Mouse (Mus musculus) brain, embryonic 14.5 days (tissue): Measurements from ENCODE around the gene Lonp2. TPM values are rescaled to one million over a fixed set of nuclear protein-coding genes. Genes with fewer than 3 reads are reported as not detected.
A peak's percentile ranks its signal among the peaks of the same experiment; 100 is the strongest.

Experiments used
- DNase-seq: peaks from one replicate; pipeline ENCODE4 v3.0.0-alpha.2; 2011; ENCODE audit warnings: low read depth
- CTCF ChIP-seq: fragments of 200-500 bp; IDR thresholded peaks from 2 replicates; pipeline ENCODE4 v1.5.1; 2012; ENCODE audit warnings: inconsistent platforms, mild to moderate bottlenecking, moderate library complexity, borderline replicate concordance; ENCODE audit not compliant: insufficient read depth, insufficient read length; ENCODE audit errors: extremely low read depth
- POLR2A ChIP-seq: fragments of 200-500 bp; IDR thresholded peaks from 2 replicates; pipeline ENCODE4 v1.6.1; 2012; ENCODE audit warnings: mild to moderate bottlenecking, inconsistent platforms, borderline replicate concordance; ENCODE audit not compliant: poor library complexity, insufficient read depth, insufficient read length, severe bottlenecking; ENCODE audit errors: extremely low read depth
- polyA plus RNA-seq: library from polyadenylated mRNA; depleted of rRNA; stranded (reverse); fragments of >200 nt; gene quantifications from 2 replicates; pipeline ENCODE4 v1.2.3, GENCODE M21; 2012

Lonp2 gene
- polyA plus RNA-seq, 1 experiment, result 53.5 TPM

- no peak for TF ChIP-seq CTCF
- no peak for TF ChIP-seq POLR2A
- no peak for DNase-seq
Observed at GRCm38 (mm10) chr8:86720756-86721459, 97.1 kb downstream of the Lonp2 start.

DNA sequence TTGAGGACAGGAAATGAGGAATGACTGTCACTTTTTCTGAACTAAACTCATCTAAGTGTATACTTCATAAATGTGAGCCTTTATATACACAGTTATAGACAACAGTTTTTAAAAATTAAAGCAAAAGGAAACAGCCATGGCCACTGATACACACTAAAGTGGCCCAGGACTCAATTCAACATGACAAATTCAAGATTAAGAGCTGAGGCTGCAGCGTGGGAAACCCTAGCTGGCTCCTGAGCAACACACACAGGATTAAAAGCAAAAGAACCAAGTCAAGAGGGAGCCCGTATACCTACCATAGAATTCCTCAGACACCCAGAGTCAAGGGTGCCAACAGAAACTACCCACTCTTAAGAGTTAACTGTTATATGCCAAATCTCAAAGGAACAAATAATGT, 97.6 kb downstream of the Lonp2 start:
- TF ChIP-seq CTCF (no peak), POLR2A (no peak)
- DNase-seq, result no peak

DNA sequence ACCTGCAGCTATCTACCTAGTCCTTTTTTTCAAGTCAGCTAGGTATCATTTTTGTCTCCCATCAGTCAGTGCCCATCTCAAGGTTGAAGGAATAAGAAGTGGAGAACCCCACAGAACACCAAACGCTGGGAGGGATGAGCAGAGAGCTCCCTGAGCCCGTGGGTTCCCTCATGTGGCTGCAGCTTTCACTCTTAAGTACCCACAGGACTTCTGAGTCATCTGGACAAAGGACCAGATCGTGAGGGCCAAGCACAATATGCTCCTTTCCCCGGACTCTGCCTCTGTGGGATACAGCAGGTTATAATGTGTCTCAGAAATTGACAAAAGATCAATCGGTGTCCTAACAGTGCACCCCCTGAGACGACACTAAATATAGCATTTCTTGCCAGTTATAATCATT, 103.1 kb downstream of the Lonp2 start:
- TF ChIP-seq POLR2A (no peak), CTCF (no peak)
- no peak for DNase-seq

DNA sequence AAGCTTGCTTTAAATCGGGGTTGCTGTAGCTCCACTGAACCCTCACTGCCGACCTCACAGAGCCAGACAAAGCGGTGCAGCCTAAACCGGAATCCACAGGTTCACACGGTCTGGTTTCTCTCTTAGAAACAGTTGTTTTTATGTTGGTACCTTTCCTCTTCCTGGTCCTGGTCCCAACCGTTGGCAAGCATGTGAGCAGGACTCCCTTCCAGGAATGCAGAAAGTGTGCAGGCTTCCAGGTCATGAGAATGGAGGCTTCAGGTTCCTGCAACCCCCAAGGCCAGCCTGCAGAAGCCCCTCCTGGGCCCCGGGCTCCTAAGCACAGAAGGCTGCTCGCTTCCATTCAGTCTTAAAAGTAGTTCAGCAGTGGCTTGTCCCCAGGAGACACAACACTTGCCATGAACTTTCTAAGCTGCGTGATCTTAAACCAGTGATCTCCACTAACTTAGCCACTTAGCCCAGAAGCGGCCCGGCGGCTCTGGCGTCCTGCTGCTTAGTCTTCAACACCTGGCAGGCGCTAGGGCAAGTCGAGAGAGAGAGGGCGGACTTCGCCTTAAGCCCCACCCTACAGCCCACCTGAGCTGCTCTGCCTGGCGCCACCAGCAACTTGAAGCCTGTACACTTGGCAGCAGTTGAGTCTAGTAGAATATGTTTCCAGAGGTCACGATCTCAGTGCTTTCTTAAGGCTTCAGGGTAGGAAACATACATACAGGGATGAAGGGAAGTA, 104.5 kb downstream of the Lonp2 start:
- no peak for DNase-seq
- no peak for TF ChIP-seq CTCF
- no peak for TF ChIP-seq POLR2A

DNA sequence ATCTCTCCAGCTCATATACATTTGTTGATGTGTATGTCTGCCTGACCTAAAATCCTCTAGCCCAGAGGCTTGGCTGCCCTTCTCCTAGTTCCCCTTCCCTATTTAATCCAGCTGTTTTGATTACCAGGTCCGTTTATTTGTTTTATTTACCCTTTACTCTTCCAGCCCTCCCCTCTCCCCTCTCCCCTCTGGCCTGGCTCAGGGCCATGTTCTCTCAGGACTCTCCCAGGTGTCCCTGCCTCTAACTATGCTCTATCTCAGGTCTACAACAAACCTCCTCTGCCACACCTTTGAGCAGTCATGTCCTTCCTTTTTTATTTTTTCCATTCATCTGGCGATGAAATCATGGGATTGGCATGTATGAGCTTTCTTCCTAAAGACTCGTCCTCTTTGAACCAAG, 106.5 kb downstream of the Lonp2 start:
- no peak for TF ChIP-seq CTCF
- no peak for TF ChIP-seq POLR2A
- no peak for DNase-seq

DNA sequence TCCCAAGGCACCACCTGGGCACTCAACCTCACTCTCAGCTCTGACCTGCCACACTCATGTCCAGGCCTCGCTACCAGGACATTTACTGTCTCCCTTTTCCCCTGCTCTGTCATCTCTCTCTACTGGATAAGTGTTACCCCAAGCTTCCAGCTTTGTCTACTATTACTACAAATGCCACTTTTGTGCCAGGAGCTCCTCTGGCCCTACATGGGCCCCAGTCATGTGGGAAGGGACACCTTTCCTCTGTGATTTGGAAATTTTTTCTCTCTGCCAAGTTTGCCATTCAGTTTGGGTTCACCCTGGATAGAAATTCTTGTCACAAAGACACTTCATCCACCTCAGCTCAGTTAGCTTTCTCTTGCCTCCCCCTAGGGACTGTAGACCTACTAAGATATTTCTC, 107.0 kb downstream of the Lonp2 start:
- no peak for DNase-seq
- TF ChIP-seq POLR2A, result no peak

DNA sequence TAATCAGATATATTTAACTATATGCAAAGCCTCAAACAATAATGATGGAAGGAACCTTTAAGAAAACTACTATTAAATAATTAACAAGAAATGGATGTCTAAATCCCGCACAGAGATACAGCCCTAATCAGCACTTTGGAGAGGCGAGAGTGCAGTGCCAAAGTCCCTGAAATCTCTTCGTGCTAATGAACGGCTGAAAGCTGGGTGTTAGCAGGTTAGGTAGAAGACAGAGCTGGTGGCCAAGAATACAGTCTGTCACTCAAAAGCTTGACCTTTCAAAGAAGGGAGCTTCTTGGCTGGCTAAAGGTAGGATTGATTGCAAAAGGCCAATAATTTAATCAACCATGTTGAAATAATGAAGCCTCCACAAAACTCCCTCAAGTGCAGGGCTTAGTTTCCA, 110.3 kb downstream of the Lonp2 start:
- no peak for TF ChIP-seq CTCF
- TF ChIP-seq POLR2A, result no peak
- DNase-seq, result peak; percentile 47

DNA sequence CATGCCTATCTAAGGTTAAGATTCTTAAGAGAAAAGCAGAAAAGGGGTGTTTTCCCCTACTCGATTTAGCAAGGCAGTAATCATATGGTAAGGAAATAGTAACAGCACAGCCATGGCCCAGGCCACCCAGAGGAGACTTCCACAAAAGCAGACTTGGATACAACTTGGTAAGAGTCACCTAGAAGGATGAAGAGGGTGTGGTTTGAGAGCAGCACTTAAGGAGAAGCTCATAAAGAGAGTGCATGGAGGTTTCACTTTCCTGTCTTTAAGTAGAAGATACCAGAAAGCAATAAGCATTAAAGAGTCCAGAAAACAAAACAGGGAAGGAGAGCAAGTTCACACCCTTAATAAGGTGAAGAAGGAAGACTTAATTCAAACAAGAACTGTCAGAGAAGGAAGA, 111.1 kb downstream of the Lonp2 start:
- TF ChIP-seq POLR2A (no peak), CTCF (no peak)
- no peak for DNase-seq

GRCm38 (mm10) chr8:86735446-86736111, 111.7 kb downstream of the Lonp2 start:
- no peak for DNase-seq
- TF ChIP-seq POLR2A (no peak), CTCF (no peak)

DNA sequence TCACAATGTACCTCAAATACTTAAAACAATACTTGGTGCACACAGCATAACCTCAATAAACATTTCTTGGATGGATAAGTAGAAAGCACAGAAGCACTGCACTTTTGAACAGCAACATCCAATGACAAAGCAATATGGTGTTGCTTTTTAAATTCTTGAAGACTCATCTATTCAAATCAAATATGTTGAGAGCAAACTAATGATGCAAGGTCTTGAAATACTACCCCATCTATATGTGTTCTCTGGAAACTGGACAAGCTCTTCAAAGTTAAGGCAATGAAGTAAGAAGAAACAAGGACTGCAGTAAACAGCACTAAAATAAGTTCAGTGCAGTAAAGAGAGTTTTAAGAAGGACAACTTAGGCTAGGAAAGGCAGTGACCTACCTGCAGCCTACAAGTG, 117.1 kb downstream of the Lonp2 start:
- TF ChIP-seq CTCF (no peak), POLR2A (no peak)
- DNase-seq, result no peak

GRCm38 (mm10) chr8:86741627-86742026, 117.8 kb downstream of the Lonp2 start:
- DNase-seq, result no peak
- TF ChIP-seq CTCF (no peak), POLR2A (no peak)
